Mouse (Mus musculus): Measurements from ENCODE around the gene Pgap2. TPM values are rescaled to one million over a fixed set of nuclear protein-coding genes. Genes with fewer than 3 reads are reported as not detected.

Pgap2 gene
- 59.2 and 59.5 TPM in 2 replicates for polyA plus RNA-seq (2015; fragmentation: Nextera tagmentation; extraction: Ambion mirVana)

DNA sequence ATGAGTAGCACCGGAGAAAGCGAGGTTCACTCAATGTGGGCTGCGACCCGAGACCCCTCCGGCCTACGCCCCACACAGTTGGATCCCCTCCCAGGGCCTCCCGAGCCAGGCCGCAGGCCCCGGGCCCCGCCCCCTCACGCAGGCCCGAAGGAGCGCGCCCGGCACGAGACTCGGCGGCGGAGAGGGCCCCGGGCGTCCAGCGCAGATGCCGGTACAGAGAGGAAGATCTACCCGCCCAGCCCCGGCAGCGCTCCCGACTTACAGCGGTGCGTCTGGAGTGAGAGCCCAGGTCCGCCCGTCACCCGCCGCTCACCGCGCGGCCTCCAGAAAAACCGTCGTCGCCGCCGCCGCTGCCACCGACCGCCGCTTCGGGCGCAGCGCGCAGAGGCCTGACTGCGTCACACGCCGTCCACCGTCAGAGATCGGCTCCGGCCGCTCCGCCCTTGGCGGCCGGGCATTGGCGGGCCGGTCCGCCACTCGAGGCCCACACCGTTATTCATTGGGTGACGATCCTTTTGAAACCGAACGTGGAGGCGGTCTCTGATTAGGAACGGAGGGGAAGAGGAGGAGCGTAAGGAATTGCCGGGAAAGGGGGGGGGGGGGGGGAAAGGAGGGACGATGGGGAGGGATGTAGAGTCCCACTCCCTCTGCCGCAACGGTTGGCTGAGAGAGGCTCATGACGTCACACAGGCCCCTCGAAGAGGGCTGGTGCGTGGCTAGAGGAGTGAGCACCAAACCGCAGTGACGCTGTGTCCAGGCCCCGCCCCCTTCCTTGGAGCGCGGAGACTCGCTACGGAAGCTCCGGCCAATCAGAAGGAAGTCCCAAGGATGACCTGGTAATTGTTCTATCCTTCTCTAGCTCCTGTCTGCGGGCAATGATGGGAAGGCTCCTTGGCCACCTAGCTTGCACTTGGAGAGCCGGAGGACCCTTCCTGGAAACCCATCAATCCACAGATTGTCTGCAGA is at the start of gene Pgap2, which contains the start of gene Nup98:
Pgap2 (plus strand) TSS at position 453 of the 966 bp plus-strand sequence.
Nup98 (minus strand) TSS at position 421 of the 966 bp plus-strand sequence.
- Histone ChIP-seq H3K4me1 (peaks cover 24% of the 10 kb centered on the region), H3K4me3 (peak within 1 kb of the TSS; percentile 73), H3K27ac (peak within 1 kb of the TSS; percentile 97), H3K4me2 (peak within 1 kb of the TSS; percentile 71), H3K36me3 (replicated peaks) (no peaks in the 10 kb centered on the region), H3K9ac (peak within 1 kb of the TSS; percentile 86), H3K27me3 (replicated peaks) (no peaks in the 10 kb centered on the region), H3K9me3 (no peaks in the 10 kb centered on the region)
- 0% methylated on average over 83 of the region's 87 CpGs for WGBS
- ATAC-seq (replicated peaks): peak; percentile 98

DNA sequence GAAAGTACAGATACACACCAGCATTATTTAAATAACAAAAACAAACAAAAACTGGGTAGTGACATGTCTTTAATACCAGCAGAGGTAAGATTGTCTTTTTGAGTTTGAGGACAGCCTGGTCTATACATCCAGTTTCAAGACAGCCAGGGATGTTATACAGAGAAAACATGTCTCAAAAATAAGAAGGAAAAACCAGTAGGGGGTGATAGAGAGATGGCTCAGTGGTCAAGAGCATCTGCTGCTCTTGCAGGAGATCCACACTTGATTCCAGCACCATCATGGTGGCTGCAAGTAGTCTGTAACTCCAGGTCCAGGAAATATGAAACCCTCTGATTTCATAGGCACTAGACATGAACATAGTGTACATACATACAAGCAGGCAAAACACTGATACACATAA is 39.7 kb upstream of the Pgap2 start:
- Histone ChIP-seq H3K9me3 (no peaks in the 10 kb centered on the region), H3K27ac (no peak overlapping the region), H3K9ac (no peak overlapping the region), H3K4me2 (no peak overlapping the region), H3K4me1 (no peaks in the 10 kb centered on the region), H3K27me3 (replicated peaks) (no peaks in the 10 kb centered on the region), H3K36me3 (replicated peaks) (peaks cover 12% of the 10 kb centered on the region), H3K4me3 (no peak overlapping the region)
- ATAC-seq (replicated peaks): no peak

DNA sequence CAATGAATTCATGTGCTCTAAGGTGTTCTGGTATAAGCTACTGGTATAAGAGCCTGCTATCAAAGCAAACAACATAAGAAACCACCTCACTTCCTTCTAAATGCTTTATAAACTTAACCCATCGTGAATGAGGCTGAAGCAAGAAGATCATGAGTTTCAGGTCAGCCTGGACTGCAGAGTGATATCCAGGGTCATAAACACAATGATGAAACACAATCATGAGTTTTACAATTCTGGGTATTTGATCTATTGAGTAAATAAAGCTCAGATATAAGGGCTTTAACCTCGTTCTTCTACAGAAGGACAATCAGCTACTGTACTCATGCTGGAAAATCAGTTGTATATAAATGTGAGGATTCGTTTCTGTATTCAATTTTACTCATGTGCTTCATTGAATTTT is 26.2 kb upstream of the Pgap2 start:
- no peak overlapping the region for H3K4me2 ChIP-seq
- no peaks in the 10 kb centered on the region for H3K4me1 ChIP-seq
- H3K9me3 ChIP-seq: no peaks in the 10 kb centered on the region
- no peaks in the 10 kb centered on the region for H3K27me3 ChIP-seq (replicated peaks)
- no peak overlapping the region for H3K4me3 ChIP-seq
- ATAC-seq (replicated peaks): no peak
- 96% methylated on average over 3 of the region's 3 CpGs for WGBS
- no peak overlapping the region for H3K9ac ChIP-seq
- H3K36me3 ChIP-seq (replicated peaks): peaks cover 40% of the 10 kb centered on the region; the same call in 1 of the 2 replicates
- H3K27ac ChIP-seq: no peak overlapping the region

DNA sequence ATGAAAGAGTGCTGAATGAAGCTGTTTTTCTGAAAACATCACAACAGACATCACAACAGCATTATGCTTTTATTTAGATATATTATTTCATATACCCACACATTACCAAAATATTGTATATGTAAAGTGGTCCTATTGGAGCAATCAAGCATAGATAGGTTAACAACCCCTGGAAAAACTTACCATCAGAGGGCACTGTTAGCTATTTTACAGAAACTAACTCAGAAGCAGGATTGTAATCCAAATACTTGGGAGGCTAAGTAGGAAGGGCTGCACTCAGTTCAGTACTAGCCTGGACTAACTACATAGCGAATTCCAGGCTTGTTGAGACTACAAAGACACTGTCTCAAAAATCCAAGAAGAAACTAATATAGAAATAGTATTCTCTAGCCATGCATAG is 17.7 kb upstream of the Pgap2 start:
- Histone ChIP-seq H3K4me2 (no peak overlapping the region), H3K27ac (no peak overlapping the region), H3K27me3 (replicated peaks) (no peaks in the 10 kb centered on the region), H3K36me3 (replicated peaks) (peaks cover 42% of the 10 kb centered on the region; the same call in 1 of the 2 replicates), H3K4me3 (no peak overlapping the region), H3K9me3 (no peaks in the 10 kb centered on the region), H3K9ac (no peak overlapping the region), H3K4me1 (no peaks in the 10 kb centered on the region)
- no peak for ATAC-seq (replicated peaks)
- 96% methylated on average over 1 of the region's 1 CpGs for WGBS

DNA sequence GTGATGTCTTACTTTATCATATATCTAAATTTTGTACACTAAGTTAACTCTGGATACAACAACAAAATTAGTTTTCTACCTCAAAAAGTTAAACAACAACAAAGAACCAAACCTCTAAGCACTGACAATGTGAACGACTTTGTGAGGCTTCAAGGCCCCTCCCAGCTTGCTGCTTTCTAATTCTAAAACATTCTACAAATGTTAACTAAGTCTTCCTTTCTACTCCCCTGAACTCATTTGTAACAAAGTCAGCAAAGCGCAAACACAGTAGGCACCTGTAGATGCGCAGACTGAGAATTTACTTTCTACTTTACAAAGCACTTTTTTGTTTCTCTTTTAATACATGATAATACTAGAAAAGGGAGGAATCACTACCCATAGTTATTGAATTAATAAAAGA is 9.4 kb upstream of the Pgap2 start:
- Histone ChIP-seq H3K4me2 (no peak overlapping the region), H3K4me1 (no peaks in the 10 kb centered on the region), H3K27ac (no peak overlapping the region), H3K9me3 (no peaks in the 10 kb centered on the region), H3K9ac (no peak overlapping the region), H3K27me3 (replicated peaks) (no peaks in the 10 kb centered on the region), H3K4me3 (no peak overlapping the region), H3K36me3 (replicated peaks) (no peaks in the 10 kb centered on the region)
- 88% methylated on average over 3 of the region's 3 CpGs for WGBS
- ATAC-seq (replicated peaks): no peak

DNA sequence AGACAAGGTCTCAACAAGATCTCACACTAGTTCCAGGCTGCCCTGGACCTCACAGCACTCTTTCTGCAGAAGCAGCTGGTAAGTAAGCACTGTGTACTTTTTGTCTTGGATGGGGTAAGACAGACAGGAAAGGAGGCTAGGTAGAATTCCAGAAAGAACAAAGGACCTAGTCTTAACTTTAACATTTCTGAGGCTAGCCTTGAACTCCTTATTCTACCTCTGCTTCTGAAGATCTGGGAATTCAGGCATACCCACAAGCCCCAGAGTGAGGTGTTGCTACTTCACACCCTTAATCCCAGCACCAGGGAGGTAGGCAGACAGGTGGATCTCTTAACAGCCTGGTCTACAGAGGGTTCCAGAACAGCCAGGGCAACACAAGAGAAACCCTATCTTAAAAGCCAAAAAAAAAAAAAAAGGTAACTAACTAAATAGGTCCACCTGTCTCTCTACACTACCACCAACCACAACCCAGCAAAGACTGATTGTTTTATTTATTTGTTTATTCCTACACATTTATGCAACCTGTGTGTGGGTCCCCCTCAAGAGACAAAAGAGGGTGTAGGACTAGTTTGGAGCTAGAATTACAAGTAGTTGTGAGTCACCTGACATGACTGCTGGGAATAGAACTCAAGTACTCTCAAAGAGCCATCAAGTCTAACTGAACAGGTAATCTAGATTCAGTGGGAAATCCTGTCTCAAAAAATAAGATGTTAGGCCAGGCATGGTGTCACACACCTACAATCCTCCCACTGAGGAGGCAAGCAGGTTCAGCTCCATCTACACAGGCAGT is 8.8 kb upstream of the Pgap2 start:
- ATAC-seq (replicated peaks): no peak

DNA sequence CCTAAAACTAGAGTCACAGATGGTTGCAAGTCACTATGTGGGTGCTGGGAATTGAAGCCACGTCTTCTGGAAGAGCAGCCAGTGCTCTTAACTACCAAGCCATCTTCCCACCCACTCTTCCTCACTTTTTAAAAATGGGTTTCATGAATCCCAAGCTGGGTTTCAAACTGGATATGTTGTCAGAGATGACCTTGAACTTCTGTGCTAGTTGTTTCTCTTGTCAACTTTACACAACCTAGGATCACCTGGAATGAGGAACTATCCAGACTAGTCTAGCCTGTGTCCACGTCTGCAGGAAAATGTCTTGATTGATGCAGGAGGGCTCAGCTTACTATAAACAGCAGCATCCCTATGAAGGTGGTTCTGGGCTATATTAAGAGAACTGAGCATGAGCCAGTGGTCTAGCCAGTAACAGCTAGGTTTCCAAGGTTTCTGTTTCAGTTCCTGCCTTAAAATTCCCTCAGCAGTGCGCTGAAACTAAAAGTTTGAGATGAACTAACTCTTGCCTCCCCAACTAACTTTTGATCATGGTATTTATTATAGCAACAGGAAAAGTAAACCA is 5.6 kb upstream of the Pgap2 start:
- no peak overlapping the region for H3K9ac ChIP-seq
- no peak overlapping the region for H3K4me2 ChIP-seq
- WGBS: 86% methylated on average over 3 of the region's 3 CpGs
- no peak overlapping the region for H3K4me3 ChIP-seq
- no peaks in the 10 kb centered on the region for H3K36me3 ChIP-seq (replicated peaks)
- ATAC-seq (replicated peaks): no peak
- no peak overlapping the region for H3K27ac ChIP-seq
- peaks cover 22% of the 10 kb centered on the region for H3K4me1 ChIP-seq
- H3K27me3 ChIP-seq (replicated peaks): no peaks in the 10 kb centered on the region
- no peaks in the 10 kb centered on the region for H3K9me3 ChIP-seq

More for the DNA sequence above, 8.8 kb upstream of the Pgap2 start:
- Histone ChIP-seq H3K36me3 (replicated peaks) (no peaks in the 10 kb centered on the region), H3K4me1 (no peaks in the 10 kb centered on the region), H3K9me3 (no peaks in the 10 kb centered on the region), H3K4me2 (no peak overlapping the region), H3K9ac (no peak overlapping the region), H3K27ac (no peak overlapping the region), H3K4me3 (no peak overlapping the region), H3K27me3 (replicated peaks) (no peaks in the 10 kb centered on the region)

DNA sequence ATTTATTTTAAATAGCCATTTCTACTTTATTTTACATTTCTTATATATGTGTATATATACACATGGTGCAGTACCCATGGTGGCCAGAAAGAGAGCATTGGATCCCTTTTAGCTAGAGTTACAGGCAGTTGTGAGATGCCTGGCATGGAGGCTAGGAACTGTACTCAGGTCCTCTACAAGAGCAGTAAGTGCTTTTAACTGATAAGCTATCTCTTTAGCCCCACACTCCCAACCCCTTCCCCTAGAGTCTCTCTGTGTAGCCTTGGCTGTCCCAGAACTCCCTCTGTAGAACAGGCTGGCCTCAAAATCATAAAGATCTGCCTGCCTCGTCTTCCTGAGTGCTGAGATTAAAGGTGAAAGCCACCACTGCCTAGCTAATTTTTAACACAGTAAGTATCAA is 4.4 kb upstream of the Pgap2 start:
- WGBS: 88% methylated on average over 1 of the region's 1 CpGs

DNA sequence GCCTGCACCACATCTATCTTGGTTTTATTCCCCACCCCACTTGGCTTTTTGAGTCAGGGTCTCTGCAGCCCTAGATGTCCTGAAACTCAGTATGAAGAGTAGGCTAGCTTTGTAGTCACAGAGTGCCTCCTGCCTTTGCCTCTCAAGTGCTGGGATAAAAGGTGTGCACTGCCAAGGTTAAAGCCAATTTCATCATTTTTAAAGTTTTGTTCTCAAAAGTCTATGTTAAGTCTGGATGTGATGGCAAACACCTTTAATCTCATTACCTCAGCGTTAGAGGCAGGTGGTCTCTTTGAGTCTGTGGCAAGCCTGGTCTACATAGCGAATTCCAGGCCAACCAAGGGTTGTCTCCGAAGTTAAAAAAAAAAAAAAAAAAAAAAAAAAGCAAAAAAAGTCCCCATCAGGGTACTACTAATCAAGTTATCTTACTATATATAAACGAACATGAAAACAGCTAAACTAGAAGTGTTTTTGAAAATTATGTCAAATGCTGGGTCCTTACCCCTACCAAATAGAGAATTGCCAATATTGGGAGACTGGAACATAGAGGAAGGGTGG is 1.1 kb upstream of the Pgap2 start:
- H3K4me3 ChIP-seq: peak overlapping the region; percentile 73
- no peaks in the 10 kb centered on the region for H3K9me3 ChIP-seq
- peak overlapping the region; percentile 97; the same call in 1 of the 2 replicates for H3K27ac ChIP-seq
- H3K36me3 ChIP-seq (replicated peaks): no peaks in the 10 kb centered on the region
- H3K9ac ChIP-seq: peak overlapping the region; percentile 86
- no peak for ATAC-seq (replicated peaks)
- H3K4me2 ChIP-seq: peak overlapping the region; percentile 71
- peaks cover 24% of the 10 kb centered on the region for H3K4me1 ChIP-seq
- H3K27me3 ChIP-seq (replicated peaks): no peaks in the 10 kb centered on the region
- 57% methylated on average over 4 of the region's 4 CpGs for WGBS

More for the DNA sequence above, 4.4 kb upstream of the Pgap2 start:
- no peak overlapping the region for H3K4me2 ChIP-seq
- peaks cover 22% of the 10 kb centered on the region for H3K4me1 ChIP-seq
- no peaks in the 10 kb centered on the region for H3K36me3 ChIP-seq (replicated peaks)
- H3K27ac ChIP-seq: no peak overlapping the region
- no peak for ATAC-seq (replicated peaks)
- H3K4me3 ChIP-seq: no peak overlapping the region
- no peaks in the 10 kb centered on the region for H3K27me3 ChIP-seq (replicated peaks)
- H3K9me3 ChIP-seq: no peaks in the 10 kb centered on the region
- H3K9ac ChIP-seq: no peak overlapping the region

DNA sequence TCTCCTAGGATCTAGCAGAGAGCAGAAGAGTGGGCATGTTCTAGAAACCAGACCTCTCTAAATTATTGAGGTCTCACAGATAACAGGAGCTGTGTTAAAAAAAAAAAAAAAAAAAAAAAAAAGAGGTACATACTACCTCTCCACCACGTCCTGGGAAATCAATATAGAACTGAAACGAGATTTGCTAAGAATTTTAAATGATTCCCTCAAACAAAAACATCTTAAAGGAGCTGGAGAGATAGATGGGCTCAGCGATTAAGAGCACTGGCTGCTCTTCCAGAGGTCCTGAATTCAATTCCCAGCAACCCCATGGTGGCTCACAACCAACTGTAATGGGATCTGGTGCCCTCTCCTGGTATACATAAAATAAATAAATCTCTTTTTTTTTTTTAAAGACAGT is 1.1 kb downstream of the Pgap2 start:
- Histone ChIP-seq H3K36me3 (replicated peaks) (no peaks in the 10 kb centered on the region), H3K4me3 (peak overlapping the region; percentile 73), H3K27me3 (replicated peaks) (no peaks in the 10 kb centered on the region), H3K4me2 (peak overlapping the region; percentile 55), H3K9me3 (no peaks in the 10 kb centered on the region), H3K27ac (peak overlapping the region; percentile 97), H3K4me1 (peaks cover 24% of the 10 kb centered on the region), H3K9ac (peak overlapping the region; percentile 75; the same call in 1 of the 2 replicates)
- ATAC-seq (replicated peaks): no peak
- whole genome bisulfite sequencing: 70% methylated on average over 3 of the region's 3 CpGs

DNA sequence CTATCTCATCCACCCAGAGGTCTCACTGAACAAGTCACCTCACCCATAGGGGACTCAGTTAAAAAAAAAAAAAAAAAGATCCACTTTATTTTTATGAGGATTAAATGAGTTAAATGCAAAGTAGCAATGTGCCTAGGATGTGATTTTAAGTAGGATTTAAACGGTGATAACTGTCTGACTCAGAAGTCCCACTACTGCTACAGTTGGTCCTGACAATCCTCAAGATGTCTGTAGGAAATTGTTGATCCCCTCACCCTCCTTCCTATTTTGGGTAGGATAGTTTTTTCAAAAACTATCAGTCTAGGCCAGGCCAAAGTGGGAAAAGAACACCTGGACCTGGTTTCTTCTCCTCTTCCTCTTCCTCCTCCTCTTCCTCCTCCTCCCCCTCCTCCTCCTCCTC is 11.9 kb downstream of the Pgap2 start:
- H3K27me3 ChIP-seq (replicated peaks): no peaks in the 10 kb centered on the region
- peak overlapping the region; percentile 76 for H3K4me2 ChIP-seq
- no peak for ATAC-seq (replicated peaks)
- H3K36me3 ChIP-seq (replicated peaks): no peaks in the 10 kb centered on the region
- H3K4me3 ChIP-seq: no peak overlapping the region
- no peaks in the 10 kb centered on the region for H3K9me3 ChIP-seq
- 0 out of 2 replicates have a peak, but pooled peaks cover 5% of the 10 kb centered on the region for H3K4me1 ChIP-seq
- H3K9ac ChIP-seq: no peak overlapping the region
- WGBS: 45% methylated on average over 1 of the region's 1 CpGs
- no peak overlapping the region for H3K27ac ChIP-seq

DNA sequence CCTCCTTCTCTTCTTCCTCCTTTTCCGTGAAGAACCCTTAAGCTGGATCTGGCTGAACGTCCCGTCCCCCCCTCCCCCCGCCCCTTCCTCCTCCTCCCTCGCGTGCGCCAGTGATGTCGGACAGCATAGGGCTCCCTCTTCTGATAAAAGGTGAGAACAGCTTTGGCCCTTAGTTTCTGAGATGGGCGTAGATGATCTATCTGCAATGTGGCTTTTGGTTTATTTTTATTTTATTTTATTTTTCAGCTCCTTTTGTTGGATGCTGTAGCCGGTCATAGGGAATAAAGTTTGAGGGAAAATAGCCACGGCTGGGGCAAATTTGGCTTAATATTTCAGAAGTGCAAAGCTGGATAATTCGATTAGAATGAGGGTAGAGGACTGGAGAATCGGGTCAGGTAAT is 12.3 kb downstream of the Pgap2 start:
- Histone ChIP-seq H3K36me3 (replicated peaks) (no peaks in the 10 kb centered on the region), H3K27ac (no peak overlapping the region), H3K9me3 (no peaks in the 10 kb centered on the region), H3K4me2 (peak overlapping the region; percentile 76), H3K9ac (peak overlapping the region; percentile 69), H3K27me3 (replicated peaks) (no peaks in the 10 kb centered on the region), H3K4me3 (peak overlapping the region; percentile 63), H3K4me1 (0 out of 2 replicates have a peak, but pooled peaks cover 5% of the 10 kb centered on the region)
- peak; percentile 80 for ATAC-seq (replicated peaks)
- 2% methylated on average over 7 of the region's 13 CpGs for WGBS
